Mouse (Mus musculus) adrenal gland, adult 18-20 months (tissue): Measurements from ENCODE around the gene Xpo4. TPM values are rescaled to one million over a fixed set of nuclear protein-coding genes. Genes with fewer than 3 reads are reported as not detected.
"Not testable (repeated sequence)": the region's sequence is repeated elsewhere in the genome, so short reads cannot be mapped to it uniquely, and the experiment has no call there.

ENCODE experiments used
- DNase-seq, 2 experiments: peaks; one replicate each; pipeline ENCODE4 v3.0.0; 2021 to 2022; ENCODE audit warnings: low spot score in 2 of 2
- total RNA-seq, 2 experiments: library from RNA; stranded (reverse); gene quantifications; 1 replicate in 1 of 2; 2 replicates in 1 of 2; pipeline ENCODE4 v1.2.3; 2021

Gene Xpo4
- total RNA-seq, 2 experiments from 2014 or later: 22.5 to 32.7 TPM

DNA sequence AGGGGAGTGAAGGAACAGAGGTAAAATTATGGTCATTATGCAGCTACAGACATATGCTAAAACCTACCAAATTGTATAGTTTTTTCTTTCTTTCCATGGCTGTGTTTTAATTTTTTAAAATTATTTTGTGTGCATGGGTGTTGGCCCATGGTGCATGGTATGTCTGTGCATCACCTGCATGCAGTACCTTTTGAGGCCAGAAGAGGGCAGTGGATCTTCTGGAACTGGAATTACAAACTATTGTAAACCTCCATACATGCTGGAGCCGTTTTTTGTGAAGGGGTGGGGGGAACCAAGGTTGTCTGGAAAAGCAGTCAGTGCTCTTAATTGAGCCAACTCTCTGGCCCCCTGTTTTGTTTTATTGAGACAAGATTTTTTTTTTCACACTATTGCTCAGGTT lies 19.3 kb upstream of the Xpo4 start:
- peak; percentile 46 to 69 for DNase-seq

DNA sequence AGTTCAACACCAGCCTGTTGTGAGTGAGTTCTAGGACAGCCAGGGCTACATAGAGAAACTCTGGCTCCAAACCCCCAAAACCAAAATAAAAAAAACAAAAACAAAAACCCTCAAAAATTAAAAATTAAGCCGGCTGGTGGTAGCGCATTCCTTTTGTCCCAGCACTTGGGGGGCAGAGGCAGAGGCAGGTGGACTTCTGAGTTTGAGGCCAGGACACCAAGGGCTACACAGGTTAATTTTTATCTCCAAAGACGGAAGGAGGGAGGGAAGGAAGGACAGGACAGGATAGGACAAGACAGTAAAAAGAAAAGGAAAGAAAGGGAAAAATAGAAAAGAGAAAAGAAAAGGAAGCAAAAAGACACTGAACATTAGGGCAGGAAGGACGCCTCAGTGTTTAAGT lies 17.5 kb upstream of the Xpo4 start:
- DNase-seq: no peak

DNA sequence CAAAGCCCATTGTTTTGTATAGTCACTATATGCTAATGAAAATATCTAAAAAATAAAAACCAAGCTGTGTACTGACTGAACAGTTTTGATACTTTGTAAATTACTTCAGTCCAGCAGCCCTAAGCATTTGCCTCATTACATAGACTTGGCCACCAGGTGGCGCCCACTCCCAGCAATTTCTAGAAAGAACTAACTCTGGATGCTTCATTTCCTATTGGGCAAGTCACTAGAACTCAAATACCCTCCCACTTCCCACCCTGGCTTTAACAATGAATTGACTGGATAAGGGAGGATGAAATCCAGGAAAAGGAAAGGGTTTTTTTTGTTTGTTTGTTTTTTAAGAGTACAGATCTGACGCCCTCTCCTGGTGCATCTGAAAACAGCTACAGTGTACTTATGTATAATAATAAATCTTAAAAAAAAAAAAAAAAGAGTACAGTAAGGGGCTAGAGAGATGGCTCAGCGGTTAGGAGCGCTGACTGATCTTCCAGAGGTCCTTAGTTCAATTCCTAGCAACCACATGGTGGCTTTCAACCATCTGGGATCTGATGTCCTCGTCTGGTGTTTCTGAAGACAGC lies 14.8 kb upstream of the Xpo4 start:
- peak; percentile 80 to 85 for DNase-seq

DNA sequence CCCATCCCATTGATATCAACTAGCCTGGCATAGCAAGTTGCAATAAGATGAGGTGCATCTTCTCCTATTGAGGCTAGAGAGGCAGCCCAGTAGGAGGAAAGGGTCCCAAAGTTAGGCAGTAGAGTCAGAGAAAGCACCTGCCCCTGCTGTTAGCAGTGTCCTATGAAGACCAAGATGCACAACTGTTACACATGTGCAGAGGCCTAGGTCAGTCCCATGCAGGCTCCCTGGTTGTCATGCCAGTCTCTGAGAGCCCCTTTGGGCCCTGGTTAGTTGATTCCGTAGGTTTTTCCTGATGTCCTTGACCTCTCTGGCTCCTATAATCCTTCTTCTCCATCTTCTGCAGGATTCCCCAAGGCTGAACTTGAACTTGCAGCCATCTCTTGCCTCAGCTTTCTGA lies 14.3 kb upstream of the Xpo4 start:
- DNase-seq: no peak

DNA sequence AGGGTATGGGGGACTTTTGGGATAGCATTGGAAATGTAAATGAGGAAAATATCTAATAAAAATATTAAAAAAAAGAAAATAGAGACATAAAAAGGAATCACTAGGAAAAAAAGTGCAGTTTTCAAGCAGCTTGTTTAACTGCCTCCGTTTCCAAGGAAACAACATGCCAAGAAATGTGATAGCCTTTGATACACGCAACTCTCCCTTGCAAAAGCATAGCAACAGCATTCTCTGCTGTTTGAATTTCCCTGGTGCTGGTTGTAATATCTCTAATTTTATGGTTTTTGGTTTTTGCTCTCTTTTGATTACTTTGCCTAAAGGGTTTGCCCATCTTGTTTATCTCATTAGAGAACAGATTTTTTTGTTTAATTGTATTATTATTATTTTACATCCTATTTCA lies 10.3 kb upstream of the Xpo4 start:
- DNase-seq: no peak

DNA sequence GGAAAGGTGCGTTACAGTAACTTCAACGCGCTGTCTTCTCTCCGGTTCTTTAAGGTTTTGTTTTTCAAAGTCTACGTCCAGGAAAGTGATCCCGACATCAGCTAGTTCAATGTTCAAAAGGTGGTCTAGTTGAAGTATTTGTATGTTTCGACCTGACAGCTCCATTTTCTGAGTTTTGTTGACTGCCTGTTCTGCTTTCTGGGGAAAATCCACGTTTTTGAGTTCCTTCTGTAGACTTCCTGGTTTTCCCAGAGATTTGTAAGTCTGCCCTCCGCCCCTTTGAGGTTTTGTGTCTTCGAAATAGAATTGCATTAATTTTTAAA lies 359 bp upstream of the Xpo4 start:
- no peak for DNase-seq

DNA sequence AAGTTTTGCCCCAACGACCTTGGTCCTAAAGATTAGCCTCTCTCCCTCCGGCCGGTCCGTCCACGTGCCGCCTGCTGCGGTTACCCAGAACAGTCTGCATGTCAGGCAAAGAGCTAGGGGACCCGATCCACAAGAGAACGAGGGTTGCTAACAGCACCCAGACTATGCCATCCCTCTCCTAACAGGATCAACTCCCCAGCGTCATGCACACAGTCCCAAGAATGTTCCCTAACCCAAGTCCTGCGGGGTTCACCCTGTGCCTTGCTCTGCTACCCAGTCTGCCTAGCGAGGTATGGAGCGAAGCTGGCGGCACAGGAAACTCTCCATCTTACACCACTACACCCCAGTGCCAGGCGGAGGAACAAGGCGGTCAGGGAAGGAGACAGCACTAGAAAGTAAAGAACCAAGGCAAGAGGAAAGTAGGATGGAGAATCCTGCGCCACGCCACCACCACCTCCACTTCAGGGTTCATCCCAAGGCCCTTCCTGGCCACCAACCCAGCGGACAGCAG lies 864 bp downstream of the Xpo4 start:
- peak; percentile 48 to 66 for DNase-seq

DNA sequence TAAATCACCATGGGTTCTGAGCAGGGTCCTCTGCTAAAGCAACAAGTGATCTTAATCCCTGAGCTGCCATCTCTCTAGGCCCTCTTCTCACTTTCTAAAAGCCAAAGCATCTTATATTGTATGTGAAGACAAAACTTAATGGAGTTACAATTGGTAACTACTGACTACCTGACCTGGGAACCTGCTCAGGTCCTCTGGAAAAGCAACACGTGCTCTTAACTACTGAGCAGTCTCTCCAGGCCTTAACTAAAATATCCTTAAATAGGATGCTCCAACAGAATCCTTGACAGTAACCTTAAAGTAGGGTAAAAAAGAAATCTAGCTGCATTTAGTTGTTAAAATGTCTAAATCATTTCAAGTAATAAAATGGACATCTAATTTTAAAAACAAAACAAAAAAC lies 1.6 kb downstream of the Xpo4 start:
- no peak for DNase-seq

DNA sequence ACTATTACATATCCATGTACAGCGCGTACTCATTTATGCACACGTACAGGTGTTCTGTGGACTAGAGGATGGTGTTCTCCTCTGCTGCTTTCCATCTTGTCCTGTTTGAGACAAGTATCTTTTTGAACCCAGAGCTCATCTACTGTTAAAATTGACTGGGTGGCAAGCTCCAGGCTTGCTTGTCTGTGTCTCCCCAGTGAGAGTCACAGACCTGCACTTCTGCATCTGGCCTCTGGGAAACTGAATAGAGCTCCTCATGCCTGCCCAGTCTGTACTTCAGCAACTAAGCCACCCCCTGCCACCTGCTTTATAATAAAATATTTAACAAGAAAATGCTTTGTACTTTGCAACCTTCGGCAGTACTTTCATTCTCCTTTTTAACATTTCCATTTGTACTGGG lies 6.9 kb downstream of the Xpo4 start:
- no peak for DNase-seq

DNA sequence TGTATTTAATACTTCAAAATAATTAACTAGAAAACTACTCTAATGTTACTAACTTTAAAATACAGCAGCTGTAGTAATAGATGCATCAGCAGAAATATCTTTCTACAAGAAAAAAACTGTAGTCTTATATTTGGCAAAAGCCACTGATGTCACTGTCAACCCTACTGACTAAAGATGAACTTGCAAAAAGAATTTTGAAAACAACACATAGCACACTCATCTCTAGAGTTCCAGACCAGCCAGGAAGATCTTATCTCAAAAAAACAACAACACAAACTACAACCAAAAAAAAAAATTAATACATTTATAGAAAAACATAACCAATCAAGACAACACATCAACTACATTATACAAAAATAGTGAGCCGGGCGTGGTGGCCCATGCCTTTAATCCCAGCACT lies 7.7 kb downstream of the Xpo4 start:
- no peak for DNase-seq

DNA sequence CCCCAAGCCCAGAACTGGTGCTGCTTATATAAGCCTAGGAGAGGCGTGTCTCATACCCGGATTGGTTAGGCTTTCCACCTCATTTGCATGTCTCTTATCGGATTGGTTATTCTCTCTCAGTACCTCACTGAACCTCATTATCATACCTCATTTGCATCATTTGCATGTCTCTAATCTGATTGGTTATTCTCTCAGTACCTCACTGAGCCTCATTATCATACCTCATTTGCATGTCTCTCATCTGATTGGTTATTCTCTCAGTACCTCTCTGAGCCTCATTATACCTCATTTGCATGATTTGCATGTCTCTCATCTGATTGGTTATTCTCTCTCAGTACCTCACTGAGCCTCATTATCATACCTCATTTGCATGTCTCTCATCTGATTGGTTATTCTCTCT lies 8.7 kb downstream of the Xpo4 start:
- DNase-seq: not testable (repeated sequence)

DNA sequence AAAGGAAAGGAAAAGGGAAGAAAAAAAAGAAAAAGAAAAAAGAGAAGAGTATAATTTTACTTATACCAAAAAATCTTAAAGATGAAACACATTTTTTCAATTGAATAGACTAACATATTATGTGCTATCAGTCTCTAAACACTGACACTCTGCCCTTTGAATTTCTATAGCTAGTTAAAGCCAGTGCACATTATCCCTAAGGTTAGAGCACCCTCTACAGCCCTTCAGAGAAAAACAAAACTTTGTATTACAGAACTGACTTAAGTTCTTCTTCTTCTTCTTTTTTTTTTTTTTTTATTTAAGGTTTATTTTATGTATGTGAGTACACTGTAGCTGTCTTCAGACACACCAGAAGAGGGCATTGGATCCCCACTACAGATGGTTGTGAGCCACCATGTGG lies 15.7 kb downstream of the Xpo4 start:
- no peak for DNase-seq

DNA sequence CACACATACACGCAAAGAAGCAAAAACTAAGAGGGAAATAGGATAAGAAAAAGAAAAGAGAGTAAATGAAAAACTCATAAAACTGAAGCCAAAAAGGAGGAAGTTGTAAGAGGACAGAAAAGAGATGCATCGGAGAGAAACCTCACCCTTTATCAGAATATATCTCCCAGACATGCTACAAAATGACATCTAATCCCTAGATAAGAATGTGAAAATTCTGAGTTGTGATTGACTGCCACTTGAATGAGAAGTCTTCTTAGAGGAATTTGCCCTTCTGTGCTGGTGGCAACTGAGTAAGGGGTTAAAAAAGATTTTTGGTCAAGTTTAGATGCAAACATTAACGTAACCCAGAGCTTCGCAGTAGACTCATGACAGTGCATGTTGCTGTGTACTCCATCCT lies 19.1 kb downstream of the Xpo4 start:
- DNase-seq: no peak

DNA sequence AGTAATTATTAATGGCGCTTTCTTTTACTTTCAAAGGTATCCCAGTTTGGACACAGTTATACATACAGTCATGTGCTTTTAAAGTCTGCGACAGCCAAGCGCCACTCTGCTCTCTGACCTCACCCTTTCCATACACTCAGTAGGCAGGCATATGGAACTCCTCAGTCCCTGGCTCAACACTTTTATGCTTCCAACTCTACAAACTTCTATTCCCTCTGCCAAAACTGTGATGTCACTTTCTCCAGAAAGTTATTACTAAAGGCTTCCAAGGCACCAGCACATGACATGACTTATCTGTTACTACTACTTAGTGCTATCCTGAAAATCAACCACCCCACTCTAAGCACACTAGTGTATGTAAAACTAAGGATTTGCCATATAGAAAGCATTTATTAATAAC lies 26.1 kb downstream of the Xpo4 start:
- no peak for DNase-seq

DNA sequence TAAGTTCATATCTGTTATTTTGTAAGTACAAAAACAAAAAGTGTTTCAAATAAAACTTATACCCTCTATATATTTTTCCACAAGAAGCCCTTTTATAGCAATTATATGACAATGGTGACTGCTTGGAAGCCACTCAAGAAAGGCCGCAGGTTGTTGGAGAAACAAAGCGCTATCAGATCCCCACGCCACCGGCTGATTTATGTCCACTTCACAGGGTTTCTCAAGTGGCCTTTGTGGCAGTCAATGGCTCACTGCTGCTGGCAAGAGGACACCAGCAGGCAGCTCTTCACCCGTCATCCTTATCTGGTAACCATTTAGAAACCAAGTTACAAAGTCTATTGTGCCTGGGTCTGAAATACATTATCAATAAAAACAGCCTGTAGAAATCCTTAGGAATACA lies 31.1 kb downstream of the Xpo4 start:
- DNase-seq: no peak

DNA sequence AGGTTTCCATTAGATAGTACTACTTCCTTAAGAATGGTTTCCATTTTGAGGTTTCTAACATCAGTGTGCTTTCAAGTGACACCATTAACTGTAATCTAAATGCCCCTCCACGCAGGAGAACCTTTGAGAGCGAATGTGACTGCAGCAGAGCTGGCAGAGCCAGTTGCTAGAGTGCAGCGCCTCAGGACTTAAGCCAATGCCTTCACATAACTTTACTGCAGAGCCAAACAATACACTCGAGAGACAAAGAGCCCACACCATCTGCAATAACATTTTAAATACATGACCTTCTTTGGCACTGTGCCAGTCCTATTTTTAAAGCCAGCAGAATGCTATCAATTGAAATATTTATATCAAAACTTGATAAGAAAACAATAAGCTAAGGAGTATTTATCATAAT lies 35.6 kb downstream of the Xpo4 start:
- DNase-seq: no peak

DNA sequence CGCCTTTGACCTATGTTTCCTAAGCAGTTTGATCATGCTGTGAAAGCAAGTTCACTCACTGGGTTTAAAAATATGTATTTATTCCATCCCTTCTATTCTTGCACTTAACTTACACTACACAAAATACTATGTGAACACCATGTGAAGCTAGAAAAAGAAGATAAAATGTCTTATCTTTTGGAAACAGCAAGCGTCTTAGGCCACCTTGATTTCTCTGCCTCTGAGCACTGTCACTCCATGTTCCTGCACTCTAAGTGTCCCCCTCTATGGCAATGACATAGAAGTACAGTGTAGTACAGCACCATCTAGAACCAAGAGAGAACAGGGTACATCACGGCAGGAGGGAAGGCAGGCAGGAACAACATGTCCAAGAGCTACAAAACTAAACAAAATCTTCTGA lies 42.3 kb downstream of the Xpo4 start:
- DNase-seq: no peak

DNA sequence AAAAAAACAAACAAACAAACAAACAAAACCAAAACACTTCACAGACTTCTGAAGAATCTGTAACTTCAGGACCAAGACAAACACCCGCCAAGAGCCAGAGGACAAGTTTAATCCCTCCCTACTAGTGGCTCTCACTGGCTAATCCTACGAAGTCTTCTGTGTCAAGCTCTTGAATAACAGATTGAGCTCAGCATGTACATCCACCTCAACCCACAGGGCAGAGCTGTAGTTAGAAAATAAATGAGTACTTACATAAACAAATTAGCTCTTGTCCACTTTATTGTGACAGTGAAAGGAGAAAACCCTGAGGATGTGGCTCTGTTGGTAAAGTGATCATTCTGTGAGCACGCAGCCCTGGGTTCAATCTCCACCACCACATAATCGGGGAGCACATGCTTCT lies 43.5 kb downstream of the Xpo4 start:
- no peak for DNase-seq

DNA sequence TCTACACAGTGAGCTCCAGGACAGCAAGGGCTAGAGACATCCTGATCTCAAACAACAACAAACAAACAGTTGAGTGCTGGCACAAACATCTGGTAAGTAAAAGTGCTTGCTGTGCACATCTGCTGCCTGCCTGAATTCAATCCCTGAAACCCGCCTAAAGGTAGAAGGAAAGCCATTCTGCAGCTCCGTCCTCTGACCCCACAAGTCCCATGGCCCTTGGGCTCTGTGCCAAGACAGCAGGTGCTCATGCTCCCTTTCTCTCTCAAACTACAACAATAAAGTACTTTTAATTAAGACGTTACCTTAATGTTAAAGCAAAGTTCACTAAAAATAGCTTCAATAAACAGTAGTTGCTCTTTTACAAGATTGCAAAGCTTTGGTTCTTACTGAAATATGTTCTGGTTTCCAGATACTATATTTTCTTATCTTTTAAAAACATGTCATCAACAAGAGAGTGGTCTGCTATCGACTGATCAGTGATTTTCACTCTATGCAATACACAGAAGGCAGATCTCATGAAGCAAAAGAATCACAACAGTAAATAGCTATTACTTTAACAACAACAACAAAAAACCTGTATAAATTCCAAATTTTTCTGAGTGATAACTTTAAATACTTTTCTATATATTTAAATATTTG lies 44.5 kb downstream of the Xpo4 start:
- no peak for DNase-seq

DNA sequence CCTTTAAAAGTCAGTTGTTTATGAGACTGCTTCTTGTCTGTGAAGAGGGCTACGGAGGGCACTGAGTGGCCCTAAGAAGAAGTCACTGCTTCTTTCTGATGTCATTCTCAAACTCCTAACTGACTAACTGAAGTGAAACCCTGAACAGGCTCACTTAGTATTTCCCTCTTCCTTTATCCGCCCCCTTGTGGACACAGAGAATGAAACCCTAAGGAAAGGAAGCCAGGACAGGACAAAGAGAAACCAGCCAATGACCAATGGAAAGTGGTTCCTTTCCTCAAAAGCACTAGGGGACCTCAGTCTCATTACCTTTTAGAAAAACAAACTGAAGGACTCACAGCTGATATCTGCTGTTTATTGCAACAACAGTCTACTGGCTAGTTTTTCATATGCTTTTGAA lies 45.7 kb downstream of the Xpo4 start:
- DNase-seq: no peak

DNA sequence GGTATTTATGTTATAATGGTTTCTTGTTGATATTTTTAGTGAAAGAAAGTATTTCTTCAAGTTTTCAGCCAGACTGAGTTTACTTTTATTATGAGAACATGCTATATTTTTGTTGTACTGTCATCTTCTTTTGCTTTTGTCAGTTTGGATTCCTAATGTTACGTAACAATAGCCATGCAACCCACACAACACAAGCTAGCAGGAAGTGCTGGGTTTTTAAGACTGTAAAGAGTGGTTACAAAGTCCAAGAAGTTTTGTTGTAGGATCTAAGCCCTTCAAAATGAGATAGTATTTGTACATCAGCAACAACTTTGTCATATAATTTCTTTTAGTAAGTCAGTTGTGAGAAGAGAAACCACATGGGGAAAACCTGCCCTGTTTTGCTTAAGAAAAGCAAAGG lies 47.6 kb downstream of the Xpo4 start:
- no peak for DNase-seq

DNA sequence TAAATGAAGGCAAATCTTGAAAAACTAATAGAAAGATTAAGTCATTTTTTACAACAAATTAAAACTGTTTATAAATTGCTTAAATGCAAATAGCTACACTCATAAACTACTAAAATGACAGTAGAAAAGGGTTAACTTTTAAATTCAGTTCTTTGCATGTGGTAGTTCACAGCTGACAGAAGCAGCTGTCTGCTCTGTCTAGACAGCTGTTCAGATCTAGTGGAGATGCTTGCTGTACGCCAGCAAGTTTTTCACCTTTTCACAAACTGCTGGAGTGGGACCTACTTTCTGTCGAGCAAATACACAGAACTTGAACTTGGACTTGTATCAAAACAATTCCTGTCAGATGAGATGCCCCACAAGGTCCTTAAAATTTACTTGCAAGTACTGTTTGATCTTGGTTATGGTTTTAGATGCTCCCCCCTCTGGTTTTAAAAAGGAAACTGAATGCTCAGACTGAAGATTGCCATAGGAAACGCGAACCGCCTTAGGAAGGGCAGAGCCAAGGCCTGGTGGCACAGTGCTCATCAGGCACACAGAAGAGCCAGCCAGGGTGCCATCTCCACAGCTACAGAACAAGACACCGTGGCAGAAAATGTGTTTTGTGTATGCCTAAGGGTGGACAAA lies 48.8 kb downstream of the Xpo4 start:
- no peak for DNase-seq

DNA sequence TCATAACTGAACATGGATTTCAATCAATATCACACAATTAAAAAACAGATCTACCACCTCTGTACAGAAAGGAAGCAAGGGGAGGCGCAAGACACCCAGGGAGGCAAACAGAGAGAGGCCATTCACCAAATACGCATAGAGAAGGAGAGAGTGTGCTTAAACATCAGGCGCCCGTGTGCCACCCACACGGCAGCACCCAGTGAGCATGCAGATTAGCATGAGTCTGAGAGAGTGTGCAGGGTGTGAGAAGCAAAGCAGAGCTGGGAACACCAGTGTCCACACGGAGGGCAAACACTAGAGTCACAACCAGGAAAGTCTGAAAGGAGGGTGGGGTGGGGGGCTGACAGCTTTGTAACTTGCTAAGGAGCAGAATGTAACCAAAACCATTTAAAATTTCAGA lies 49.4 kb downstream of the Xpo4 start:
- DNase-seq: no peak
